19 mouse cellular contexts compared by ENCODE assay signal in genomic region chr12:102638878-102639277, GRCm38 (mm10).
DNase-seq lines count a peak whose midpoint lies in the region; ATAC-seq and TF ChIP-seq lines count a peak whose summit lies in the region.
"Had no signal": no experiment of that assay in that cellular context is flagged by ENCODE, and none has a peak within 500 bp of the region (broad histone marks: within the 10 kb centered on the region; RNA-seq: fewer than 3 reads in every experiment).

No protein-coding gene starts in this region.

- DNase-seq in cerebellum, adult 11 months, result peak; percentile 68
- no peak for DNase-seq in left cerebral cortex, adult 2 months (ENCODE audit: extremely low spot score in 1 of 2, low spot score in 2 of 2)
- no peak for DNase-seq in left cerebral cortex, adult 8-10 months (ENCODE audit: low spot score in 2 of 2)
- peak; percentile 83 for DNase-seq in cerebellum, adult 9-11 months
- DNase-seq in adrenal gland, adult 18-20 months (ENCODE audit: low spot score in 2 of 2), result no peak
- DNase-seq in adrenal gland, postnatal 10 days, result no peak
- DNase-seq in kidney, postnatal 36 days, result no peak
- DNase-seq: heart, postnatal 36 days; kidney, adult 8-10 months; kidney, postnatal 4 days; liver, embryonic 13.5 days; right cerebral cortex, postnatal 14 days; thymus, postnatal 14 days had no signal

- intact Hi-C loops in left cerebral cortex, adult 2 months (cut with DNase I), result no loop called here

- ATAC-seq in cerebellum, adult (ENCODE audit: insufficient number of reproducible peaks, low FRiP score, low TSS enrichment), result no peak

- H3K27ac ChIP-seq in left cerebral cortex, adult 2 months, result peak overlapping the region; percentile 40
- H3K27ac ChIP-seq: embryonic facial prominence, embryonic 12.5 days; limb, embryonic 10.5 days; liver, embryonic 13.5 days; lung, embryonic 15.5 days; macrophage; neural tube, embryonic 13.5 days had no signal

- H3K4me3 ChIP-seq in left cerebral cortex, adult 2 months, result no peak overlapping the region
- H3K4me3 ChIP-seq: embryonic facial prominence, embryonic 12.5 days; limb, embryonic 10.5 days; liver, embryonic 13.5 days; lung, embryonic 15.5 days; neural tube, embryonic 13.5 days had no signal

- TF ChIP-seq CTCF in left cerebral cortex, adult 2 months (IDR thresholded peaks at IDR 0.05), result no peak

Comparison
In these comparisons a context has a peak if more than half of its experiments do, and no peak if none do; other contexts are left out.
1. DNase-seq: peak in cerebellum, adult 11 months (single experiment) and cerebellum, adult 9-11 months (single experiment); none in left cerebral cortex, adult 2 months (0 of 2), left cerebral cortex, adult 8-10 months (0 of 2), adrenal gland, adult 18-20 months (0 of 2), adrenal gland, postnatal 10 days (single experiment) and kidney, postnatal 36 days (0 of 2).